Mouse (Mus musculus) heart, postnatal 36 days (tissue): ENCODE data around the gene Gpat2. TPM values are rescaled to one million over a fixed set of nuclear protein-coding genes. Genes with fewer than 3 reads are reported as not detected.

Source experiments
- total RNA-seq, 2 experiments: library from RNA; stranded (reverse); gene quantifications; 2 replicates each; pipeline ENCODE4 v1.2.3; 2021

The Gpat2 gene
- total RNA-seq, 2 experiments from 2014 or later = not detected

Other genes starting within 250 kb of the Gpat2 start
- gene 1810024B03Rik, start 216.9 kb upstream of the Gpat2 start, total RNA-seq = under 1 TPM; 0.17 to 0.38 TPM
- gene Snrnp200, start 216.8 kb upstream of the Gpat2 start, total RNA-seq = 10 to 100 TPM; 64.8 to 71.2 TPM
- gene Ciao1, start 177.4 kb upstream of the Gpat2 start, total RNA-seq = 10 to 100 TPM; 60.5 to 63.5 TPM
- 10 to 100 TPM; 27.9 to 28.3 TPM for gene Tmem127, start 177.3 kb upstream of the Gpat2 start, total RNA-seq
- gene Stard7, start 155.0 kb upstream of the Gpat2 start, total RNA-seq = 100 to 1,000 TPM; 157 to 170 TPM
- gene Dusp2, start 89.0 kb upstream of the Gpat2 start, total RNA-seq = under 1 TPM; 0.36 to 0.38 TPM
- gene Astl, start 86.6 kb upstream of the Gpat2 start, total RNA-seq = not detected
- 1 to 10 TPM in 1 of 2 experiments, under 1 TPM in 1; 0.80 to 1.2 TPM for gene Adra2b, start 62.0 kb upstream of the Gpat2 start, total RNA-seq
- 10 to 100 TPM; 34.1 to 44.3 TPM for gene Fahd2a, start 19.4 kb downstream of the Gpat2 start, total RNA-seq
- gene Kcnip3, start 96.9 kb downstream of the Gpat2 start, total RNA-seq = 1 to 10 TPM in 1 of 2 experiments, under 1 TPM in 1; 0.94 to 1.9 TPM
- under 1 TPM in 1 of 2 experiments, not detected in 1; 0.81 TPM for gene Prom2, start 116.3 kb downstream of the Gpat2 start, total RNA-seq
- gene Zfp661, start 161.9 kb downstream of the Gpat2 start, total RNA-seq = 1 to 10 TPM; 1.3 to 1.6 TPM
- gene Mrps5, start 162.0 kb downstream of the Gpat2 start, total RNA-seq = 10 to 100 TPM; 95.9 to 98.5 TPM
- gene Mal, start 231.5 kb downstream of the Gpat2 start, total RNA-seq = 1 to 10 TPM; 5.4 to 9.3 TPM